Mouse (Mus musculus) subcutaneous adipose tissue, adult 2 months (tissue): ENCODE results near the gene Fermt1. TPM values are rescaled to one million over a fixed set of nuclear protein-coding genes. Genes with fewer than 3 reads are reported as not detected.

Source experiments
- polyA plus RNA-seq: library from polyadenylated mRNA; depleted of rRNA; stranded (reverse); fragments of >200 nt; gene quantifications from 2 replicates; pipeline ENCODE4 v1.2.3, GENCODE M21; 2012; ENCODE audit warnings: low replicate concordance; rRNA removed

Gene Fermt1
- 0.03 and 13.5 TPM in 2 replicates for polyA plus RNA-seq

DNA sequence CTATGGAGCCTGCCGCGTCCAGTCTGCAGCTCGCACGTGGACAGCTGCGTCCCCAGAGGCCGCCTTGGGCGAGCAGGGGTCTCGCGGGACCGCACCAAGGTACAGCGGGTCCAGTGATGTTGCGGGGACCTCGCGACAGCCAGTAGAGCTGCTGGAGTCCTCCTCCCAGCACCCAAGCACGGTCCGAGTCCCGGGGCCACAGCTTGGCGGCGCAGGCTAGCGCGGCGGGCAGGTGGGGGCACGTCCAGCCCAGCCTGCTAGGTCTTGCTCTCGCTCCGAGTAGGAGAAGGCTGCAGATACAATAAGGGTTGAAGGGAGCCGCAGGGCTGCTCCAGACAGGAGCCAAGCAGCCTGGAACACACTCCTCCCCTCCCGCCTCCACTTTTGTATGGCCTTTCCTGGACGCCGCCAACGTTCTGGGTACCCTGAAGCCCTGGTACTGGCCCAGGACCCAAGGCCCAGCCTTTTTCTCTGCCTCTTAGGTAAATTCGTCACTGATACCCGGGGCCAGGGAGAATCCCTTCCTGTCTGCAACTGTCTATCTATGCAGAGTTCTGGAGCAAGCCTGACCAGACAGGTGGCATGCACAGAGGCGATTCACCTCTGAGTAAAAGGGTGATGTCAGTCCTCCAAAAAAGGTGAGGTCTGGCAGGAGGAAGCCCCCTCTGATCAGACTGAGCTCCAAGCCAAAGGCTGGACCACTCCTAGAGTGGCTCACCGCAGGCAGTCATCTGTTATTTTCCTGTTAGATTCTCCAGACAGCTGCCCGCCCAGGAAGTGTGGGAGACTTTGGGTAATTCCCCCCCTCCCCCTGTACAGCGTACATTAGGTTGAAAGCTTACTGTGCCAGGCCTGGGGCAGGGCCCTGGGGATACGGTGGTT is at the start of gene Fermt1:
Fermt1 (minus strand) TSS at position 581 of the 882 bp plus-strand sequence.

DNA sequence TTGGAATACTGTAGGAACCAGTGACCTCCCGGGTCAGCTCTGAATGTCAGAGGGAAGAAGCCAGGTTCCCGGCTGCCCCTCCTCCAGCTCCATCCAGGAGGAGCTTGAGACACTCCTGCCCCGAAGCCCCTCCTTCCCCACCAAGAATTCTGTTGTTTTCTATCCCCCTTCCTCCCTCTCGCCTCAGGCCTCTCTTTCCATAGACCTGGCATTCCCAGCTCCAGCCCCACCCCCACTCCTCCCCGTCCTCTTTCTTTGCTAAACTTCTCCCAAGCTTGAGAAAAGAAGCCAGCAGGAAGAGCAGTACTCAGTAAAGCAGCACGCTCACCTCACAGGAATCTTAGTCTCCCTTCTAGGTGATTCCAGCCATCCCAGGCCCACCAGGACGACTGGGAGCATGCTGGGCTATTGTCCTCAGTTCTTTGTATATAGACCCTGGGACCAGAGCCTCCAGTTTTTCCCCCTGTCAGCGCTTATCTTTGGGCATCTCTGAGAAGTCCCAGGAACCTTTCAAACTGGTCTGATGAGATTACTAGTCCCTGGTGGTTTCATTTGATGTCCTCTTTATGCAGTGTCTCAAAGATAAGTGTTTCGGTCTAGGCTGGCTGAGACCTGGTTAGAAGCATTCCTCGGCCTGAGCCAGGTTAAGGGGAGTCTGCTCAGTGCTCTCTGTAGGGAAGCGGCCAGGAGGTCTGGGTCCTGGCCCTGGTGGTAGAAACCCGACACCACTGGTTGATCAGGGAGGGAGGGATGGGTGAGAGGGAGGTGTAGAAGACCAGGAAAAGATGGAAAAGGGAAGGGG is 64.7 kb downstream of the Fermt1 start, which contains the start of gene Lrrn4:
Lrrn4 (minus strand) TSS at position 48 of the 802 bp plus-strand sequence.

Other genes with a start within 250 kb of the Fermt1 start
- 0.04 TPM in 1 of 2 replicates, not detected in the other for gene Chgb, start 164.6 kb downstream of the Fermt1 start, polyA plus RNA-seq
- 4.3 and 6.8 TPM in 2 replicates for gene Trmt6, start 129.9 kb downstream of the Fermt1 start, polyA plus RNA-seq
- gene Mcm8, start 129.8 kb downstream of the Fermt1 start, polyA plus RNA-seq = 1.9 and 2.7 TPM in 2 replicates
- gene Crls1, start 99.2 kb downstream of the Fermt1 start, polyA plus RNA-seq = 37.1 and 58.7 TPM in 2 replicates
- 8.0 and 30.2 TPM in 2 replicates for gene Lrrn4, start 65.0 kb downstream of the Fermt1 start, polyA plus RNA-seq